Mouse (Mus musculus) embryonic facial prominence, embryonic 13.5 days (tissue): ENCODE data around the gene Edem3. TPM values are rescaled to one million over a fixed set of nuclear protein-coding genes. Genes with fewer than 3 reads are reported as not detected.
A peak's percentile ranks its signal among the peaks of the same experiment; 100 is the strongest.

Experiments used
- ATAC-seq: fragments of 200-750 bp; cut with Nextera tagmentation; 2 replicates; pipeline ENCODE4 v1.8.0; 2017; ENCODE audit warnings: low read depth; ENCODE audit not compliant: insufficient number of reproducible peaks, insufficient read depth, low FRiP score, low TSS enrichment
- H3K27ac ChIP-seq: fragments of 300-500 bp; sonication (generic); 2 replicates; pipeline ENCODE4 v1.5.1; 2015; ENCODE audit warnings: moderate library complexity, mild to moderate bottlenecking, inconsistent platforms
- H3K27me3 ChIP-seq: fragments of 300-500 bp; sonication (generic); 2 replicates; pipeline ENCODE4 v1.6.1; 2015; ENCODE audit warnings: mild to moderate bottlenecking, inconsistent platforms
- H3K36me3 ChIP-seq: fragments of 300-500 bp; sonication (generic); 2 replicates; pipeline ENCODE4 v1.6.1; 2015; ENCODE audit warnings: mild to moderate bottlenecking, inconsistent platforms
- H3K4me1 ChIP-seq: fragments of 300-500 bp; sonication (generic); 2 replicates; pipeline ENCODE4 v1.6.1; 2015; ENCODE audit warnings: inconsistent platforms
- H3K4me2 ChIP-seq: fragments of 300-500 bp; sonication (generic); 2 replicates; pipeline ENCODE4 v1.6.1; 2015; ENCODE audit warnings: moderate library complexity, mild to moderate bottlenecking, inconsistent platforms
- H3K4me3 ChIP-seq: fragments of 300-500 bp; sonication (generic); 2 replicates; pipeline ENCODE4 v1.5.1; 2015; ENCODE audit warnings: mild to moderate bottlenecking, inconsistent platforms
- H3K9ac ChIP-seq: fragments of 300-500 bp; sonication (generic); 2 replicates; pipeline ENCODE4 v1.6.1; 2015; ENCODE audit warnings: mild to moderate bottlenecking, inconsistent platforms
- H3K9me3 ChIP-seq: fragments of 300-500 bp; sonication (generic); 2 replicates; pipeline ENCODE4 v1.6.1; 2016; ENCODE audit warnings: inconsistent platforms
- WGBS: fragments of 180-500 bp; shearing (Covaris S2); methylation state at CpG from one replicate; pipeline ENCODE4 v1.1.7; 2015; ENCODE audit warnings: mixed read lengths; 5-methylcytosine and 5-hydroxymethylcytosine counted together
- polyA plus RNA-seq: library from polyadenylated mRNA; unstranded; fragments of >200 nt; fragmentation: Nextera tagmentation; extraction: Ambion mirVana; gene quantifications from 2 replicates; pipeline ENCODE4 v1.2.1, GENCODE M21; 2015

Edem3 gene
- polyA plus RNA-seq, 1 experiment from 2014 or later, result 13.8 TPM

GRCm38 (mm10) chr1:151753374-151753929, 1.7 kb upstream of the Edem3 start:
- Histone ChIP-seq H3K27me3 (no peaks in the 10 kb centered on the region), H3K9ac (no peak overlapping the region), H3K4me1 (peaks cover 19% of the 10 kb centered on the region), H3K36me3 (no peaks in the 10 kb centered on the region), H3K27ac (no peak overlapping the region), H3K9me3 (no peaks in the 10 kb centered on the region), H3K4me3 (no peak overlapping the region), H3K4me2 (no peak overlapping the region)
- 84% methylated on average over 8 of the region's 8 CpGs for WGBS
- ATAC-seq, result no peak

- no peaks in the 10 kb centered on the region for H3K9me3 ChIP-seq
- H3K4me2 ChIP-seq, result peak overlapping the region; percentile 56
- H3K4me1 ChIP-seq, result peaks cover 24% of the 10 kb centered on the region
- 69% methylated on average over 10 of the region's 10 CpGs for WGBS
- no peak overlapping the region for H3K27ac ChIP-seq
- no peak for ATAC-seq
- no peaks in the 10 kb centered on the region for H3K27me3 ChIP-seq
- H3K4me3 ChIP-seq, result peak overlapping the region; percentile 77
- H3K36me3 ChIP-seq, result no peaks in the 10 kb centered on the region
- peak overlapping the region; percentile 76; the same call in 1 of the 2 replicates for H3K9ac ChIP-seq
Observed at GRCm38 (mm10) chr1:151754028-151754489, 1.1 kb upstream of the Edem3 start.

DNA sequence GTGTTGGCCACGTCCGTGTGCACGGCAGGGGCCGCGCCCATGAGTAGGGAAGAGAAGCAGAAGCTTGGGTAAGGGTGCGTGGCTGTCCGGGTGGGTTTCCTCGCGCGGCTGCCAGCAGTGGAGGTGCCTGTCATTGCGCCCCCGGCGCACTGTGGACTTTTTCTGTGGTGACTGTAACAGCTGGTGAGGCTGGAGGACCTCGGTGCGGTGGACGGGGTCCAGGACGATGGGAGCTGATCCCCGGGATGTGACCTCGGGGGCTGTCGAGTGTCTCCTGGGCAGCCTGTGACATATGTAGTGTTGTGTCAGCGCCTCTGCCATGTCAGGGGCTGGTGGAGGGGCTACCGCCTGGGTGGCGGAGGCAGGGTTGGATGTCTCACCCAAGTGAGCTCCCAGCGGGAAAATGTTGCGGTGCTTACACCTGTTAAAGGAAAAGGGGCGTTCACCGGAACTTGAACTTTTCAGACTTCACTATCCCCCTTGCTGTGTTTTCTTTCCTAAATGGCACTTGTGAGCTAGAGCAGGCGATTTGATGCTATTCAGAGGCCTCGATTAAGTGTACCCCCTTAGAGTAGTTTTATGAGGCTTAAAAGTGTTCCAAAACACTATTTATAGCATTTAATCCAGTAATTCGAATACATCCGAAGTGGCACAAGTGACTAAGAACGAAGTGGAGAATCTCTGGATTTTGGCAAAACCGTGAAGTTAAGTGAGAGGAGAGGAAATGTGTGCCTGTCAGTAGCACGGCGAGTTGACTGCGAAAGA, 671 bp downstream of the Edem3 start:
- 0 out of 2 replicates have a peak, but pooled peaks cover 4% of the 10 kb centered on the region for H3K36me3 ChIP-seq
- H3K4me3 ChIP-seq, result peak overlapping the region; percentile 77
- H3K27me3 ChIP-seq, result no peaks in the 10 kb centered on the region
- H3K4me1 ChIP-seq, result peaks cover 31% of the 10 kb centered on the region
- ATAC-seq, result no peak; the same call in 1 of the 2 replicates
- peak overlapping the region; percentile 91 for H3K4me2 ChIP-seq
- H3K9me3 ChIP-seq, result no peaks in the 10 kb centered on the region
- H3K27ac ChIP-seq, result peak overlapping the region; percentile 79
- peak overlapping the region; percentile 76 for H3K9ac ChIP-seq
- WGBS, result 5% methylated on average over 36 of the region's 36 CpGs

- Histone ChIP-seq H3K36me3 (peaks cover 9% of the 10 kb centered on the region), H3K9me3 (no peaks in the 10 kb centered on the region), H3K9ac (0 out of 2 replicates have a peak overlapping the region, but pooled peaks have one; percentile 76), H3K27ac (no peak overlapping the region), H3K27me3 (no peaks in the 10 kb centered on the region), H3K4me1 (peaks cover 31% of the 10 kb centered on the region), H3K4me2 (peak overlapping the region; percentile 91), H3K4me3 (peak overlapping the region; percentile 77)
- WGBS, result 39% methylated on average over 1 of the region's 1 CpGs
- no peak for ATAC-seq
Observed at GRCm38 (mm10) chr1:151756425-151756728, 1.2 kb downstream of the Edem3 start.

- Histone ChIP-seq H3K36me3 (peaks cover 20% of the 10 kb centered on the region), H3K9ac (no peak overlapping the region), H3K4me2 (no peak overlapping the region), H3K4me3 (no peak overlapping the region), H3K27me3 (no peaks in the 10 kb centered on the region), H3K4me1 (peaks cover 31% of the 10 kb centered on the region), H3K27ac (no peak overlapping the region), H3K9me3 (no peaks in the 10 kb centered on the region)
- no peak for ATAC-seq
- WGBS, result 85% methylated on average over 6 of the region's 6 CpGs
Observed at GRCm38 (mm10) chr1:151758301-151758700, 3.1 kb downstream of the Edem3 start.

DNA sequence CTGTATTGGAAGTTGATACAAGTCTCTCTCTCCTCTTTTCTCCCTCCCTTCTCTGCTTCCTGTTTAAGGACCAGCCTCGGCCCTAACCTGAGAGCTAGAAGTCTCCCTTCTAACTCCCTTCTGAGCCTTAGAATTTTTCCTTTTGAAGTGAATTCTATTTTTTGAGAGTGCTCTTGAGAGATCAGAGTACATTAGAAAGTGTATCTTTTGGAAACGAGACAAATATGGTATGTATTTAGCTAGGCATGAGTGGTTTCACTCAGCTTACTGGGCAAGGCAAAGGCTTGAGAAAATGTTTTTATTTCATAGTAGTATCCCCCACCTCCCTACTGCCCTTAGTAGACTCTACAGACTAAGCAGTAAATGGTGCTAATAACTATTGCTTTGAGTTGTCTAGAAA, 3.8 kb downstream of the Edem3 start:
- Histone ChIP-seq H3K27ac (no peak overlapping the region), H3K9ac (no peak overlapping the region), H3K9me3 (no peaks in the 10 kb centered on the region), H3K4me3 (no peak overlapping the region), H3K27me3 (no peaks in the 10 kb centered on the region), H3K36me3 (peaks cover 20% of the 10 kb centered on the region), H3K4me1 (peaks cover 30% of the 10 kb centered on the region), H3K4me2 (no peak overlapping the region)
- 35% methylated on average over 2 of the region's 2 CpGs for WGBS
- ATAC-seq, result no peak

DNA sequence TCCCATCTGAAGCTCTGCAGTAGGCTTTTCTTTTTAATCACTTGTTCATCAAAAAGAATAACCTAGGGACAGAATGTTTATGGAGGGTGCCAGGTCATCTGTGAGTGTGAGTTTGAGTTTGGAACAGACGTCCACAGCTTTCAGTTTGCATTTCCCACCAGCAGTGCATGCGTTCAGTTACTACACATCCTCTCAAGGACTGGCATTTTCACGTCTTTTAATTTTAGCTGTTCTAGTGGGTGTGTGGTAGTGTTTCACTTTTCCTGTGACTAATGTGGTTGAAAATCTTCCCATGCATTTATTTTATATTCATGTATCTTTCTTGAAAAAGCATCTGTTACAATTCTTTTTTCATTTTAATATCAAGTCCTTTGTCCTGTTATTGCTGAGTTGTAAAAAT, 9.1 kb downstream of the Edem3 start:
- H3K9ac ChIP-seq, result no peak overlapping the region
- H3K9me3 ChIP-seq, result no peaks in the 10 kb centered on the region
- no peak overlapping the region for H3K4me2 ChIP-seq
- ATAC-seq, result no peak
- WGBS, result 55% methylated on average over 3 of the region's 3 CpGs
- peaks cover 11% of the 10 kb centered on the region for H3K4me1 ChIP-seq
- H3K36me3 ChIP-seq, result peaks cover 23% of the 10 kb centered on the region
- H3K4me3 ChIP-seq, result no peak overlapping the region
- H3K27ac ChIP-seq, result no peak overlapping the region
- H3K27me3 ChIP-seq, result no peaks in the 10 kb centered on the region

DNA sequence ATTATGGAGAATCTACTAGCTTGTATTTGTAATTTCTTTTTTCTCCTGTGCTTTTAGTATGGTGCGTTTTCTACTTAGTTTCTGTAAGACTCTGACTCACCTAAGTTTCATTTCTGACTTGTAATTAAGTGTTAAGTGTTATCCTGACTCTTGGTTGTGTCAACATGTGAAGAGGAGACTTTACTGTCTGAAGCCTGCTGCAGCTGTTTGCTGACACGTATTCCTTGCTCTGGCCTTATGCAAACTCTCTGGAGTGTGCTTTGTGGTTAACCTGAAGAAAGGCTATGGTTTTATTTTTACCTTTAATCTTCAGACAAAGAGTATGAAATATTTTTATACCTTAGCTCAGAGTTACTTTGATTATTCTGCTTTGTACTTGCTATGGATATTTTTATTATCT, 11.0 kb downstream of the Edem3 start:
- Histone ChIP-seq H3K27ac (no peak overlapping the region), H3K27me3 (no peaks in the 10 kb centered on the region), H3K9me3 (no peaks in the 10 kb centered on the region), H3K4me3 (no peak overlapping the region), H3K36me3 (peaks cover 22% of the 10 kb centered on the region), H3K4me1 (peaks cover 6% of the 10 kb centered on the region; the same call in 1 of the 2 replicates), H3K4me2 (no peak overlapping the region), H3K9ac (no peak overlapping the region)
- ATAC-seq, result no peak
- WGBS, result 70% methylated on average over 2 of the region's 2 CpGs

DNA sequence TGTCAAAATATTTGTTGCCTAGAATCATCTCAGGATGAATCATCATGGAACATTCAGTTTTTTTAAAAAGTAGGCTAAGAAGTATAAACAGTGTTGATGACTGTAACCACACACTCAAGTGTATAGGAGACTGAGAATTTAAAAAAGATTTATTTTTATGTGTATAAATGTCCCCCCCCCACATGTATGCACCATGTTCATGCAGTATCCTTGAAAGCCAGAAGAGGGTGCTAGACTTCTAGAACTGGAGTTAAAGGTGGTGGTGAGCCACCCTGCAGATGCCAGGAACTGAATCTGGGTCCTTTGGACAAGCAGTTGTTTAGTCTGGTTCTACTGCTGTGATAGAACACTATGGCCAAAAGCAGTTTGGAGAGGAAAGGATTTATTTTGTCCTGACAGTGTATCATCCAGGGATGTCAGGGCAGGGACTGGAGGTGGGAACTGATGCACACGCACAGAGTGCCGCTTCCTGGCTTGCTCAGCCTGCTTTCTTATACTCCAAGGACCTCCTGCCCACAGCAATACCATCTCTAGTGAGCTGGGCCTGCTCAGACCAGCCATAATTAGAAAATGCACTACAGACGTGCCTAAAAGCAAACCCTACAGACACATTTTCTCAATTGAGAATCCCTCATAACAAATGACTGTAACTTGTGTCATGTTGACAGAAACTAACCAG, 11.9 kb downstream of the Edem3 start:
- no peaks in the 10 kb centered on the region for H3K27me3 ChIP-seq
- WGBS, result 60% methylated on average over 3 of the region's 3 CpGs
- peaks cover 6% of the 10 kb centered on the region; the same call in 1 of the 2 replicates for H3K4me1 ChIP-seq
- H3K9me3 ChIP-seq, result no peaks in the 10 kb centered on the region
- no peak overlapping the region for H3K4me3 ChIP-seq
- H3K36me3 ChIP-seq, result peaks cover 21% of the 10 kb centered on the region
- no peak overlapping the region for H3K9ac ChIP-seq
- ATAC-seq, result no peak
- H3K27ac ChIP-seq, result no peak overlapping the region
- no peak overlapping the region for H3K4me2 ChIP-seq

DNA sequence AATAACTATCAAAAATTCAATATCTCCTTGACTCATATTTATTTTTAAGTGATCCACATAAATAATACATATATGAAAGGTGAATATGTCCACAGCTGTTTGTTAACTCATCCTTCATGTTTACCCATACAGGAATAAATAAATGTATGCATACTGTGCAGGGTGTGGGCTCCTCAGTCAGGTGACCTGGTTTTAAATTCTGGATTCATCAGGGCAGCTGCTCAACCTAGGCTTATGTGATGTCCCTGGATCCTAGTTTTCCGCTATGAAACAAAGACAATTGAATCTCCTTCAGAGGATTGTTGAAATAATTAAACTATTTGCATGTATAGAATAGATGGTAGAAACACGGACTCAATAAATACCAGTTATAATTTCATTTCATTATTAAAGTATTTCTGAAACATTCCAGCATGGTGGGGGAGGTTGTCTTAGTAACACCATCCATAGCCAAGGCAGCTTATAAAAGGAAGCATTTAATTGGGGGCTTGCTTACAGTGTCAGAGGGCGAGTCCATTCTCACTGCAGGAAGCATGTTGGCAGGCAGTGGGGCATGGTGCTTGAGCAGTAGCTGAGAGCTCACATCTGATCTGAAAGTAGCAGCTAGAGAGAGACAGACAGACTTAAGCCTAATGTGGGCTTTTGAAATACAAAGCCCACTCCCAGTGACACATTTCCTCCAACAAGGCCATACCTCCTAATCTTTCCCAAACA, 14.2 kb downstream of the Edem3 start:
- Histone ChIP-seq H3K9ac (no peak overlapping the region), H3K27me3 (no peaks in the 10 kb centered on the region), H3K27ac (no peak overlapping the region), H3K9me3 (no peaks in the 10 kb centered on the region), H3K36me3 (peaks cover 24% of the 10 kb centered on the region), H3K4me1 (peaks cover 6% of the 10 kb centered on the region; the same call in 1 of the 2 replicates), H3K4me2 (no peak overlapping the region), H3K4me3 (no peak overlapping the region)
- ATAC-seq, result no peak
- 77% methylated on average over 3 of the region's 3 CpGs for WGBS

DNA sequence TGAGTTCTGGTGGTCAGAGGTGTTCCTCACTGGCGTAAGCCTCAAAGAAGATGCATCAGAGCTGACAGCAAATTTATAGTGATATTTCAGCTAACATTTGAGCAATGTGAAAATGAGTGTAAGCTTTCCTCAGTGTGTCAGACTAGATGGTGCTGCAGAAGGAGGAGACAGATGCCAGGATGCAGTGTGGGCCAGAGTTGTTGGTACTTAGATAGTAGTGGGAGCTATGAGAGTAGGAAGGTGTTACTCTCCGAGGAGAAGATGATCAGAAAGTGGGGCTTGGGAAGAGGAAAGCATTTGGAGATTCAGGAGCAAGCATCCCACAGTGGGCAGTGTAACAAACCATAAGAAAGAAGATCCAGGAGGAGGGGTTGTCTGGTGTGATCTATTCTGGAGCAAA, 22.4 kb downstream of the Edem3 start:
- Histone ChIP-seq H3K9me3 (no peaks in the 10 kb centered on the region), H3K36me3 (peaks cover 59% of the 10 kb centered on the region), H3K4me2 (no peak overlapping the region), H3K4me3 (no peak overlapping the region), H3K4me1 (no peaks in the 10 kb centered on the region), H3K27me3 (no peaks in the 10 kb centered on the region), H3K27ac (no peak overlapping the region), H3K9ac (no peak overlapping the region)
- 91% methylated on average over 2 of the region's 2 CpGs for whole genome bisulfite sequencing
- ATAC-seq, result no peak
